Mouse (Mus musculus) frontal cortex, postnatal 10 days (tissue): Measurements from ENCODE around the gene Anxa8.
A peak's percentile ranks its signal among the peaks of the same experiment; 100 is the strongest.

Experiments used
- DNase-seq, 2 experiments: peaks; one replicate each; pipeline ENCODE4 v3.0.0; 2022; ENCODE audit warnings: low spot score in 2 of 2, mixed read lengths in 1 of 2

The Anxa8 gene

DNA sequence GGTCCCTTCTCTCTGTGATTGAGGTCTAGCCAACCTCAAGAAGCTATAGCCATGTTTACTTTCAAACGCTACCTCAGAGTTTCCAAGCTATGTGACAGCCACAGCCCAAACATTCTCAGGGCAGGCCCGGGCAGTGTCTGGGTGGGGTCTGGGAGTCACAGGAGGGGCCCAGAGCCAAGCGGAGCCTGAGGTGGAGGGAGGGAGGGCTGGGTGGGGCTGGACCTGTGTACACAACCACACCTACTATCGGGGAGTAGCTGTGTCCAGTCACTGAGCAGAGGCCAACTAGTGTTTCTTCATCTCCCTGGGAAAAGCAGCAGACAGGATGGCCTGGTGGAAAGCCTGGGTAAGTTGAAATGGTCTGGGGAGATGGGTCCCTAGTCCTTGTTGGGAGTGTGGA lies at the start of gene Anxa8:
TSS of gene Anxa8 (plus strand) at position 251 of the 400 bp plus-strand sequence.
- DNase-seq = no peak

DNA sequence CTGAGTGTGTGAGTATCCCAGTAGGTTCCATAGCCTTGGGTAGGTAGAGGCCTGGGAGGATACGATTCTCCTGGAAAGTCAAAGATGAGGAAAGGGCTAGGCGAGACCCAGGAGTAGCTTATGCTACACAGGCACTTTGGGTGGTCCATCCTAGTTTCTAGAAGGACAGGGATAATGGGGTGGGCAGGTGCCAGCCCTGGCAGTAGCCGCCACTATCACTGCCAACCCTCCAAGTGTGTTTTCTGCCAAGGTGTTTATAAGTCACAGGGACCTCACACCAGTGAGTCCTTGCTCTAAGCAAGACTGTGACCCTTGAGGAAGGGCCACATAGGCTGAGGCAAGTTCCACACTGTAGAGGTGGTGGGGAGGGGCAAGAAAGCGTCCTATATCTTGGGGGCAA lies 44.5 kb upstream of the Anxa8 start:
- no peak for DNase-seq

DNA sequence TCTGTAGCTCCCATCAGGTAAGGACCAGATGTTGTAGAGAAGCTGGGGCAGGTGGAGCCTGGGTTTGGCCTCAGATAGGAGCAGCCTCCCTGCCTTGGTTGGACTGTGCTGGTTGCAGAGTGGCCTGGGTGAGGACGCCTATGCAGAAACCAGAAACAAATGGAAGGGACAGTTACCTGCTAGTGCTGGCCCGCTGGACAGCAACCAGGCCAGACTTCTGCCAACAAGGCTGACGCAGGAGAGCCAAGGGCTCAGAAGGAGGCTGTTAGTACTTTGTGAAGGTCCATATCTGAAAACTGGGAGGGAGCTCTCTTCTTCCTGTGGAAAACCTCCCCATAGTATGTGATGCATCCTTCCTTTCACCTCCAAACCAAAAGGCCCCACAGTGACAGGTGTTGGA lies 42.4 kb upstream of the Anxa8 start:
- no peak for DNase-seq

DNA sequence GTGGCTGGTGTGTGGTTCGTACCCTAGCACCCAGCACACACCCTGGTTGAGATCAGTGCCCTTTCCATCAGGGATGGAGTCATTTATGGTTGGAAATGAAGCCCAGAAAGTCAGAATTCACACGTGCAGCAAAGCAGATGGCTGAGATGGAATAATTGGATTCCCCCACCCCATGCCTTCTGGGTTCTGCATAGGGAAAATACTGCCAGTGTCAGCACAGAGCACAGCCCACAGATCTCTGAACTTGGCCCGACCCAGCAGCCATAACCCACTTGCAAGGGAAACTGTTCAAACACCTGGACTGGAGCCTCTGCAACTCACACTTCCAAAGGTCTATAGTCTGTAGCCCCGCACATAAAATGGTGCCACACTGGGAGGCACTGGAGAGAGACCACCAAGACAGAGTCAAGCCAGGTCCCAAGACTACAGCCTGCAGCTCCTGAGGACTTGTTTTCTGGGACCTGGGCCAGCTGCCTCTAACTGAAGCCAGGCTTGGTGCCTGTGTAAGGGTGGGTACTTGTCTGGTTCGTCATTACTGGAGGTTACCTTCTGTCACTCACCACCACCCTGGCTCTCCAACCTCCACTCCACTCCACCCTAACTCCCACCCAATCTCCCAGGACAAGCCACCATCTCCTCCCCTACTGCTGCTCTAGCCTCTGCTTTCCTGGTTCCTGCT lies 35.5 kb upstream of the Anxa8 start:
- no peak for DNase-seq

DNA sequence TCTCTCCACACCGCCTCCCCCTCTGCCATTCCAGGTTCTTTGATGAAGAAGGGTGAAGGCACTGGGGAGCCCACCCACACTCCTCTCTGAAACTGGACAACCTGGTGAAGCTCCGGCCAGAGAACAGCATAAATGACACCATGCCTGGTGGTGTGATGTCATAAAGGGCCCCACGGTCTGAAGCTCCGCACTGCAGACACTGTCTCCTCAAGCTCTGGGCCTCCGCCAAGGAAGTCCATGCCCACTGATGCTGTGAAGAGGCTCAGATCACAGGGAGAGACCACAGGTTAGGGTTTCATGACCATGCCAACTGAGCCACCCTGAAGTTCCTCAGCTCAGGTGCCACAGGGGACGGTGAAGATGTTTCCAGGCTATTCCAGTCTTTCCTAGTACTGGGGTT lies 33.3 kb upstream of the Anxa8 start, which contains the start of gene Antxrl:
TSS of gene Antxrl (plus strand) at position 192 of the 400 bp plus-strand sequence.
- DNase-seq = no peak

DNA sequence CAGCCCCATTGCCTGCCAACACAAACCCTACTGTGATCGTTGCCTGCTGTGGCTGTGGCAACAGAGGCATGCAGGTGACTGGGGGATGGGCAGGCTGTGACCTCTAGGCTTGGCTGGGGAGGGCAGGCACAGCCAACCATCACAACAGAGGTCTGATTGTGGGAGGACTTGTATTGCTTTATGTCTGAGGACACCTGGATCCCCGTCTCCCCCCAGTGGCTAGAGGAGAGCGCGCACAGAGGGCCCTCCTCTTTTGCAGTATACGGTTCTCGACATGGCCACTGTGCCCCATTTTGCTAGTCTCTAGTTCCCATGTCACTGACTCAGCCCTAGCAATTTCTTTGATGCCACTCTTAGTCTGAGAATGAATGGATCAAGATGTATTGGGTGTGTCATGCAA lies 14.1 kb upstream of the Anxa8 start:
- DNase-seq = no peak

DNA sequence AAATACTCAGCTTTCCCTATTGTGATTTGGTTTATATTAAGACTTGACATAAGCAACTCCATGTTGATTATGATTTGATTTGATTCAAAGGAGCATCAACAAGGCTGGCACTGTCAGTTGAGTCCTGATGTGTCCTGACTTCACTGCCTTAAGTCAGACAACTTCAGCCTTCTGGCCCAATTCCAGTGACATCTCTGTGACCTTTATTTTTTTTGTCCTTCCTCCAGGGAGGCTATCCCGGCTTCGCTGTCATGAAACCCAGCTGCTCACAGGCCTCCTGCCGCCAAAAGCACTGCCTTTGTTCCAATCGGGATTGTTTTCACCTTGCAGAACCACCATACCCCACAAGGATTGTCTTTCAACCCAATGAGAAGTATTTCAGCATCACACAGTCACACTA lies 10.4 kb upstream of the Anxa8 start:
- DNase-seq = no peak

DNA sequence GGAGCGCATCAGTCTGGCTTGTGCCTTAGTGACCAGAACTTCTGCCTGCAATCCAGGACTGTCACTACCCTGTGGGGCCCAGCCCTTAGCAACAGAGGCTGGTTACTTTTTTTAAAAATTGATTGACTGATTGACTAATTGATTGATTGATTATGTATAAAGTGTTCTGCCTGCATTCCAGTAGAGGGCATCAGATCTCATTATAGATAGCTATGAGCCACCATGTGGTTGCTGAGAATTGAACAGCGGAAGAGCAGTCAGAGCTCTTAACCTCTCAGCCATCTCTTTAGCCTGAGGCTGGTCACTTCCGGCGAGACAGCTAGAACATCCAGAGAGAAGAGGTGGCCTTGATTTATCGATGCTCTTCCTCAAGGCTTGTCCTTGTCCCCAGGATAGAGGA lies 8.6 kb upstream of the Anxa8 start:
- no peak for DNase-seq

DNA sequence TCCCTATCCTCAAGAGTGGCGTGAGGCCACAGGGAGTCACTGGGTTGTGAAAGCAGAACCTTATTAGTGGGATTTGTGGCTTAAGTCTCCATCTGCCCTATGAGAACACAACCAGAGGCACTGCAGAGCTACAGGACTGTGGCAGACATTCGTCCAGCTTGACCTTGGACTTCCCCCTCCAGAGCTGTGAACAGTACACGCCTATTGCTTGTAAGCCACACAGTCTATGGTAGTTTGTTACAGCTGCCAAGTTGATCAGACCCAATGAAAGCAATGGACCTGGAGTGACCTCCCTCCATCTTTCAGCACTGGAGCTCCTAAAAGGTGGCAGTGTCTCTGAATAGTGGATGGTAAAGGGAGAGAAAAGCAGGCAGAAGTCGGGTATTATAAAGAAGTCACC lies 7.5 kb upstream of the Anxa8 start:
- no peak for DNase-seq

DNA sequence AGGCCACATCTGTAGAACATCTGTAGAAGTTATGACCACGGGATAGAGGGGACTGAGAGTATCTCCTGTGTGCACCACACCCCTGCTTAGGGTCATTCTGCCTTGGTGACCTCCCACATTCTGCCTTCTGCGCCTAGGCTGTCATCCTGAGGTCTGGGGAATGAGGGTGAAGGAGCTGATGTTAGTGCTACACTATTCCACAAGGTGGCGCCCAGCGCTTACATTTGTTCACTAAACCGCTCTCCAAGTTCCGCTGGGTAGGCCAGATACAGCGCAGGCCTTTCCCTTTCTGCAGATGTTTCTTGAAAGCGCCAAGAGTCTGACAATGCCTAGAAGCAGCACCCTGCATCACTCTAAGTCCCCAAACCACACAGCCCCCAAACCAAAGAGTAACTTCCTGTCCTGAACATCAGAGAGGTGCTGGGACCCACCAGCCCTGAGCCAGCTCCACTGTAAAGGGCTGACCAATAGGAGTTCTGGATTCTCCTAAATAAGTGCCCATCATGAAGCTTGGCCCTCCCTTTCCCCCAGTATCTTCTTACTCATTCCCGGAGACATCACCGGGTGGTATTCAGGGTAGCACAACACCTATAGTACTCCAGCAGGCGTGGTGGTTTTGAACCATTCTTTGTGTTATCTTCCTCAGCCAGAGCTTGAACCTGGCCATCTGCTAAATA lies 5.3 kb upstream of the Anxa8 start:
- peak; percentile 13 to 64 for DNase-seq

DNA sequence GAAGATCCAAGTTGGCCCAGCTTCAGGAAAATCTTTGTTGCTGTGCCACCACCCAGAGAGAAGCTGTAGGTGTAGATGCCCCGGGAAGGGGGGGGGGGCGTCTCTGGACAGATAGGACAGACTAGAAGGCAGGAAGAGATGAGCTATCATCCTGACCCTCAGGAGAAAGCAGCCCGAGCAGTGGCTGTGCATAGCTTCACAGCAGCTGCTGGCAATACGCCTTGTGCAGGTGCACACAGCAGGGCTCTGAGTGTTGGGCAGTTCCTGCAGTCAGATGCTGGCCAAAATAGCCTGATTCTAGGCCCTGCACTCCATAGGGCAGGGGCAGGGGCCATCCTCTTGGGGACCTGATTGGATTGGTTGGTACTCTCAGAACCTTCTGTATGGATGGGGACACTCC lies 1.0 kb downstream of the Anxa8 start:
- no peak for DNase-seq

DNA sequence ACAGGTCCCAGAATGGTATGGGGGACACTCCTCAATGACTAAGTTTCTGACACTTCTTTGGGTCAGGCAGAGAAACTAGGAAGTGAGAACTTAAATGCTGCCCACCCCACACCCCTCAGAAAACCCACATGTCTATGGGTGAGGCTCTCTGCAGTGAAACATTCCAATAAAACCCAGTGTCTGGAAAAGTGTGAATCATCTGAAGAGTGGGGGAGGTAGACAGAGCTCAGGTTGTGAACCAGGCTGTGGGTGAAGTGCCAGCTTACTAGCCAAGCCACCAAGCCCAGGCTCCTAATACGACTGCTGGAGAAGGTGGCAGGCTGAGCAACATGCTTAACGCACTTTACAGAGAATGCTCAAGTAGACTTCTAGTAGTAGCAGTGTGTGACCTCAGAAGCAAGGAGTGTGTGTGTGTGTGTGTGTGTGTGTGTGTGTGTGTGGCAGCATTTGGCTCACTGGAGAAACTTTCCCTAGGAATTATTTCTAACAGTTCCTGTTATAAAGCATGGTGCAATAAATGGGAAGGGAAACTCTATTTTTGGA lies 2.1 kb downstream of the Anxa8 start:
- DNase-seq = no peak

DNA sequence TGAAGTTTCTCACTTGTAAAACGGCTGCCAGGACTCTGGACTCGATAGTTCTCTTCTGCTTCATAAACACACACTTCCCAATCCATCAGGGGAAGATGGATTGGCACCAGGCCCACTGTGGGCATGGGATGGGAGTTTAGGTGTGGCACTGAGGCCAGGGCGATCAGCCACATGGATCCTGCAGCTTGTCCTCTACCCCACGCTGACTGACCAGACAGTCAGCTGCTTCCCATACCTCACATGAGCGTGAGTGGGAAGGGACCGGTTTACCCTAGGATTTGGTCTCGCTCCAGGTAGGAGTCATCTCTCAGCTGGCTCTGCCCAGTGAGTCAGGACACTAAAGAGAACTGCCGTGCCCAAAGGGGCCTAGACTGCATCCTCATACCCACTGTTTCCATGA lies 4.0 kb downstream of the Anxa8 start:
- no peak for DNase-seq

DNA sequence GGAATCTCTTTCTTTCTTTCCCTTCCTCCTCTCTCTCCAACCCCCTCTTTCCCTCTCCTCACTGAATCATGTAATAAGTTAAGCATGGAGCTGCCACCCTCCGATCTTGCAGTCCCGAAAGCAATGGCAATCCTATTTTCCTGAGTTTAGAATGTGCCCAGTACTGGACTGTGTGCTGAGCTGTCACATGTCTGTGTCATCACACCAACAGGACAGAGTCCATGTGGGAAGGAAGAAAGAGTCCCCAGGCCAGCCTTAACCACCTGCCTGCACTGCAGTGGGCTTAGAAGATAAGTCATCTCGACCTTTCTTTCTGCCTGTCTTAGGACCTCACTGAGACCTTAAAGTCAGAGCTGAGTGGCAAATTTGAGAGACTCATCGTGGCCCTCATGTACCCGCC lies 5.7 kb downstream of the Anxa8 start:
- DNase-seq = no peak

DNA sequence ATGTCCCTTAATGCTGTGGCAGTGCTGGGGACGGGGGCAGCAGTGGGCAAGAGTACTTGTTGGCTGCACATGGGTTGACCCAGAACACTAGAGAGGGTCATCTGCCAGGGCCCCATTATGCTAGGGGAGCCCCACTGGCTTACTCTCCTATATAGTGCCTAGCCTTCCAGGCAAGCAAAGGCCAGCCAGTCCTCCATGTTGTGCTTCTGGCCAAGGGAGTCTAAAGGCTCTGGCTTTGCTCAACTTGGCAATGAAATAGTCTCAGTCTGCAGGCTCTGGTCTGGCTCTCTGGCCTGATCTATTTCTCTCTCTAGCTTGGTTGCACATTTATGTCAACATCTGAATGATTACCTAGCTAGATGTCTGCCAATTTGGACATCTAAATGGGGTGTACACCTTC lies 7.1 kb downstream of the Anxa8 start:
- no peak for DNase-seq

DNA sequence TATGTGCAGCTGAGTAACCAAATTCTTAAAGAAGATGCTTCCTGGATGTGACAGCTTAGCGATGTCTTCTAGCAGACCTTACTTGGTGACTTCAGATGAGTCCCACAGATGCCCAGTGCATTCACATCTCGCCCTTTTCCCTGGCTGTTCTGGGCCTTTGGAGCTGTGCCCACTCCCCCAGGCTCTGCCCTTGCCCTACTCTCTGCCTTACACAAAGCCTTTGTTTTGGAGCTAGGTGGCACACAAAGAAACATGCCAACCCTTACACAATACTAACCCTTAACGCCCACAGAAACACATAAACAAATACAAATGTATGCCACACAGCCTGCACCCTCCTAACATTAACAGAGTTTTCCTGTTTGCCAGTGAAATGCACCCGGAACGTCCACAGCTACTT lies 10.4 kb downstream of the Anxa8 start:
- DNase-seq = no peak

DNA sequence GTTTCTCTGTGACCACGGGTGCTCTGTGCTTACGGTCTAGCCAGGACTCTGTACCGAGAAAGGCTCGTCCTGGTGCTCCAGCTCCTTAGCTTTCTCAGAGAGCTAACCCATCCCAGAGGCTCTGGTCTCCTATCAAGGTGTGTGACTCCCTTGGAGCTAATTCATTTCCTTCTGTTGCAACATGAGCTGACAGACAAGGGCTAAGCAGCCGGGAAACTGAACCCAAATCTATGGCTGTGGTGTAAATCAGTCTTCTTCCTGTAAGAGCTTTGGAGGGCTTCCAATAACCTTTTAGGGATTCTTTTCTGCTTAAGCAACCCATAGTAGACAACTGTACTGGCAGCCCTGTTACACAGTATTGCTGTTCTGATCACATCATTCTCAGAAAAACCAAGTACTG lies 16.8 kb downstream of the Anxa8 start, which contains the start of gene A630023A22Rik:
TSS of gene A630023A22Rik (minus strand) at position 154 of the 400 bp plus-strand sequence.
- no peak for DNase-seq

DNA sequence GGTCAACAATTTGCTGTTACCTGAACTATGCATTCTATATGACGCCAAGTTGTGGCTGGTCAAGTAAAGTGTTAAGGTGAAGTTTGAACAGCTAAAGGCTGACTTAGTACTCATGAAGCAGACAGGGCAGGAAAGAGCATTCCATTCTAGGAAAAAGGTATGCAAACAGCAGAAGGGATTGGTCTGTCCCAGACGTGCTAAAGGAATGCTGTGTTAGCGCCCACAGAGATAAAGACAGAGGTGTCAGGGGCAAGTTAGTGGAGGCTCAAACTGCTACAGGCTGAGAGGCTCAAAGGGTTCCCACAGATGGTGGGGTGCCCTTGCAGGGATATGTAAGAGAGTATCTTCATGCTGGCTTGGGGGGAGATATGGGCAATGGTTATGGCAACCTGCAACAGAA lies 18.1 kb downstream of the Anxa8 start:
- no peak for DNase-seq

DNA sequence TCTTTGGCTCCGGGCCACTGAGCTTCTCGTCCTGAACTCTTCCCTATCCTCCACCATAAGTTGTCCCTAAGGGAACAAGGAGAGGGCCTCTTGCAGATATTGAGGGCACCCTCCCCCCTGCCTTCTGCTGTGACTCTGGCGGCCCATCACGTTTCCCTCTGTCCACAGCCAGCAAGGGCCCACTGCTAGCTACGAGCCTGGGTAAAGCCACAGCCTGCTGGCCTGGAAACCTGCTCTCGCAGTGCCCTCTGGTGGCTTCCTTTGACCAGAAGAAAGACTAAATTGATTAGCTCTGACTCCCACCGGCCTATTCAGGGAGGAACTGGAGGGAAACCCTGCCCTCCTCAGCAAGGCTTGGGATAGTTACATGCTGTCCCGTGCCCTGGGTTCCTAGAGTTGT lies 19.1 kb downstream of the Anxa8 start:
- DNase-seq = peak; percentile 18 to 53

DNA sequence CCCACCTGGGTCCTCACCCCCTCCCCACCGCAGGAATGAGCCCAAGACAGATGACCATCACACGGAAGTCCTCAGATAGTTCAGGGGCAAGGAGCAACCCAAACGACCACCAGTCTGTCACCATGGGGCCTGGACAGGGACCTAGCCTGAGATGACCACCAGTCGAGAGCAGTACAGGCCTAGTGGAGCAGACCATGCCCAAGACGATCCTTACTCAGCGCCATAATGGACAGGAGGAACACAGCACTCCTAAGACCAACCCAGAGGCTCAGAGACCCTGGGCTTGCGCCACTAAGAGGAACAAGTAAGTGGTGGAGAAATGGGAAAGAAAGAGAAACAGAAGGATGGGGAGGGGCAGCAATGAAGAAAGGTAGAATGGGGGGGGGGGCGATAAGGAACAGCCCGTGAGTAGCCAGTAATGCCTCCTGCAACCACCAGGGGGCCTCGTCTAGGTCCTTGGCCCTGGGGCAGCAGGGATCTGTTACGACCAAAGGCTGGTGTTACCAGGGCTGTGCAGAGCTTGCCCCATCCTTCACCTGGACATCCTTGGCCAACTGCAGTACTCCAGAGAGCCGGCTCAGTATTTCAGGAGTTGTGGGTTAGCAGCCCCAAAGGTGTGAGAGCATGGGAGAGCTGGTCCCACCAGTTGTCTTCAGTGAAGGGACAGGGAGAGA lies 20.7 kb downstream of the Anxa8 start:
- DNase-seq = no peak

DNA sequence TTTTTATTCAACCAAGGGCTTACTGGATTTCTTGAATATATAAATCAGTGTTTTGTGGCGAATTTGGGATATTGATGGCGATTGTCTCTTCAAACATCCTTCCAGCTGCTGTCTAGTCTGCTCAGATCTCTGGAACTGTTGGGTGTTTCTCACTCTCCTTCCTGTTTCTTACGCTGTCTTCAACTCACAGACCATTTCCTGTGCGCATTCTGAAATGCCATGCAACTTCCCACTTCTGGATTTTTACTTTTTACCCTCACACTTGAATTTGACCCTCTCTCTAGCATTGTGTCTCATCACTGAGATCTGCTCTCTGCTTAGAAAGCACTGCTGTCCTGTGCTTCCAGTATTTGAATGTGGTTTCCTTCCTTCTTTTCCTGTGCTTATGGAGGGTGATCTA lies 21.8 kb downstream of the Anxa8 start:
- no peak for DNase-seq

DNA sequence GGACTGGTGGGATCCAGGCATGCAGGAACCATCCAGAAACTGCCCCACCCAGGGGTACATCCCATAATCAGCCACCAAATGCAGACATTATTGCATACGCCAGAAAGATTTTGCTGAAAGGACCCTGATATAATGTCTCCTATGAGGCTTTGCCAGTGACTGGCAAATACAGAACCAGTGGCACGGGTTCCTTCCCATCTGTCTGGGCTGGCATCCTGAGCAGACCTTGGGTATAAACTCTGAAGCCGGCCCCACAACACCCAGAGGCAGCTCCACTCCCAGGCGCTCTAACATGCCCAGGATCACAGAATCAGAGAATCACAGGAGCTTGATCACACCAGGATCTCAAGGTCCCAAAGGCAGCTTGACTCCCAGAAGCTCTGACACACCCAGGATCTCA lies 28.5 kb downstream of the Anxa8 start:
- DNase-seq = no peak
